Mouse (Mus musculus) ES-Bruce4 (cell line): ENCODE results near the gene Sh3gl1. TPM values are rescaled to one million over a fixed set of nuclear protein-coding genes. Genes with fewer than 3 reads are reported as not detected.

ENCODE experiments used
- H3K27ac ChIP-seq: 2 replicates; pipeline ENCODE4 v1.5.1; 2012; ENCODE audit warnings: low read length, inconsistent platforms; ENCODE audit not compliant: insufficient read depth
- H3K27me3 ChIP-seq: 2 replicates; pipeline ENCODE4 v1.6.1; 2012; ENCODE audit warnings: mild to moderate bottlenecking, low read length, inconsistent platforms; ENCODE audit not compliant: control insufficient read depth, poor library complexity, insufficient read depth, severe bottlenecking
- H3K36me3 ChIP-seq: 2 replicates; pipeline ENCODE4 v1.6.1; 2012; ENCODE audit warnings: inconsistent platforms, mild to moderate bottlenecking, low read length, moderate library complexity; ENCODE audit not compliant: control insufficient read depth, poor library complexity, insufficient read depth, severe bottlenecking
- H3K4me1 ChIP-seq: one replicate; pipeline ENCODE4 v1.8.1; 2011; ENCODE audit warnings: low read length; ENCODE audit not compliant: control insufficient read depth, insufficient read depth
- H3K4me3 ChIP-seq: 2 replicates; pipeline ENCODE4 v1.5.1; 2011; ENCODE audit warnings: low read depth, mild to moderate bottlenecking, low read length
- H3K9ac ChIP-seq: 2 replicates; pipeline ENCODE4 v1.6.1; 2012; ENCODE audit warnings: low read depth, mild to moderate bottlenecking, inconsistent platforms; ENCODE audit not compliant: poor library complexity, severe bottlenecking
- H3K9me3 ChIP-seq: replicated peaks from 2 replicates; pipeline ENCODE4 v1.6.1; 2012; ENCODE audit warnings: mild to moderate bottlenecking, low read length, inconsistent platforms; ENCODE audit not compliant: control insufficient read depth, poor library complexity, insufficient read depth, severe bottlenecking
- CTCF ChIP-seq: IDR thresholded peaks from one replicate; pipeline ENCODE4 v1.8.1; 2011; ENCODE audit warnings: low read depth, low read length
- EP300 ChIP-seq: IDR thresholded peaks from 2 replicates; pipeline ENCODE4 v1.6.1; 2011; ENCODE audit warnings: low read depth, low read length; ENCODE audit not compliant: insufficient read depth
- POLR2A ChIP-seq: IDR thresholded peaks from one replicate; pipeline ENCODE4 v1.8.1; 2011; ENCODE audit warnings: low read length; ENCODE audit not compliant: insufficient read depth
- polyA plus RNA-seq: library from polyadenylated mRNA; stranded (reverse); fragments of >200 nt; gene quantifications from 2 replicates; pipeline ENCODE4 v1.2.4, GENCODE M21; 2011; ENCODE audit warnings: low read depth; ENCODE audit not compliant: missing spikeins, insufficient read depth, insufficient read length

Gene Sh3gl1
- polyA plus RNA-seq, 1 experiment, result 52.3 TPM

GRCm38 (mm10) chr17:55976255-55976862, 60.1 kb downstream of the Sh3gl1 start:
- no peak overlapping the region for H3K4me3 ChIP-seq

GRCm38 (mm10) chr17:55971453-55971852, 65.0 kb downstream of the Sh3gl1 start:
- H3K36me3 ChIP-seq, result no peaks in the 10 kb centered on the region
- H3K27ac ChIP-seq, result no peak overlapping the region
- H3K9ac ChIP-seq, result no peak overlapping the region
- no peak overlapping the region for H3K4me3 ChIP-seq
- TF ChIP-seq EP300, result no peak
- TF ChIP-seq CTCF, result no peak
- TF ChIP-seq POLR2A, result no peak
- peaks cover 3% of the 10 kb centered on the region for H3K4me1 ChIP-seq
- H3K27me3 ChIP-seq, result no peaks in the 10 kb centered on the region
- H3K9me3 ChIP-seq, result no peaks in the 10 kb centered on the region

More at GRCm38 (mm10) chr17:55976255-55976862, 60.1 kb downstream of the Sh3gl1 start:
- Histone ChIP-seq H3K27me3 (no peaks in the 10 kb centered on the region), H3K27ac (peak overlapping the region; percentile 42), H3K36me3 (no peaks in the 10 kb centered on the region), H3K9me3 (no peaks in the 10 kb centered on the region), H3K4me1 (no peaks in the 10 kb centered on the region), H3K9ac (no peak overlapping the region)
- TF ChIP-seq EP300 (no peak), POLR2A (no peak), CTCF (peak; percentile 73)

- Histone ChIP-seq H3K9me3 (no peaks in the 10 kb centered on the region), H3K36me3 (no peaks in the 10 kb centered on the region), H3K27ac (no peak within 1 kb of the TSS), H3K9ac (peak within 1 kb of the TSS; percentile 73), H3K4me1 (peaks cover 3% of the 10 kb centered on the region), H3K4me3 (peak within 1 kb of the TSS; percentile 67), H3K27me3 (no peaks in the 10 kb centered on the region)
- no peak for TF ChIP-seq EP300
- no peak for TF ChIP-seq POLR2A
- TF ChIP-seq CTCF, result no peak
These were observed 66.2 kb downstream of the Sh3gl1 start, which contains the start of gene Shd for GRCm38 (mm10) chr17:55969966-55970891. Gene Shd, plus strand, starts transcription at chr17:55970467.

- Histone ChIP-seq H3K9me3 (no peaks in the 10 kb centered on the region), H3K4me3 (no peak overlapping the region), H3K27ac (no peak overlapping the region), H3K9ac (no peak overlapping the region), H3K27me3 (no peaks in the 10 kb centered on the region), H3K36me3 (no peaks in the 10 kb centered on the region), H3K4me1 (peaks cover 3% of the 10 kb centered on the region)
- TF ChIP-seq CTCF, result no peak
- TF ChIP-seq POLR2A, result no peak
- no peak for TF ChIP-seq EP300
These were observed 66.9 kb downstream of the Sh3gl1 start for GRCm38 (mm10) chr17:55969560-55969959.

GRCm38 (mm10) chr17:55968210-55968609, 68.2 kb downstream of the Sh3gl1 start:
- Histone ChIP-seq H3K9me3 (no peaks in the 10 kb centered on the region), H3K27me3 (no peaks in the 10 kb centered on the region), H3K36me3 (no peaks in the 10 kb centered on the region), H3K27ac (no peak overlapping the region), H3K9ac (no peak overlapping the region), H3K4me1 (peaks cover 3% of the 10 kb centered on the region), H3K4me3 (no peak overlapping the region)
- TF ChIP-seq EP300 (no peak), POLR2A (no peak), CTCF (no peak)
